Mouse (Mus musculus) colon, adult 2 months (tissue): ENCODE results near the gene Kpna4. TPM values are rescaled to one million over a fixed set of nuclear protein-coding genes. Genes with fewer than 3 reads are reported as not detected.

Experiments
- polyA plus RNA-seq: library from polyadenylated mRNA; depleted of rRNA; stranded (reverse); fragments of >200 nt; gene quantifications from 2 replicates; pipeline ENCODE4 v1.2.3, GENCODE M21; 2012; rRNA removed

Gene Kpna4
- polyA plus RNA-seq, result 5.6 and 6.5 TPM in 2 replicates

DNA sequence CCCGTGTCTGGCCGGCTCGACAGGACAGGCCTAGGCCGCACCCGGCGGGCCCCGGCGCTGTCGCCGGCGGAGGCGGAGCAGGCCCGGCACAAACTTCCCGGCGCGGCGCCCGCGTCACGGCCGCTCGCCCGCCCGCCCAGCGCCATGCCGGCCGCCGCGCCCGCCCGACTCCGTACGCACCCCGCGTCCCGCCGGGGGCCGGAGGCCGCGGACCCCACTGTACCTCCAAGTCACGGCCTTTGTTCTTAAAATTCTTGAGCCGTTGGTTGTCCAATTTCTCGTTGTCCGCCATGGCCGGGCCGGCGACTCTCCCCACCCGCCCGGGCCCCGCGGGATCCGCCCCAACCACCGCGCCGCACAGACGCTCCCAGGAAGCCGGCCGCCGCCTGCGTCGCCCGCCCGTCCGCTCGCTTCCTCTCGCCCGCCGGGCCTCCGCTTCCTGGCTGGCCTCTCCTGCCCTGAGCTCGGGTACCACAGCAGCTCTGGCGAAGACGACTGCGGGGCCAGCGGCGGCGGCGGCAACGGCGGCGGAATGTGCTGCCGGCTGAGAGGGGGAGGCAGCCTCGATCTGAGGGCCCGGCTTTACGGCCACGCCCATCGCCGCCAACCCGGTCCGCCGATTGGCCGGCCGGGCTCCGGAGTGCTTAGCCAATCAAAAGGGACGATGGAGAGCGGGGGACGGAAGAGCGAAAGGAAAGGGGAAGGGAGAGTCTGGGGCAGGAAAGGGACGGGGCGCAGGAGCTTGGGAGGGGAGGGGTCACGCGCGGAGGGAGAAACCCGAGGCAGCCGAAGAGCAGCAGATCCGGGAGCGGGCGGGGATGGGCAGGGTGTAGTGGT is at the start of gene Kpna4:
Kpna4 (minus strand) TSS at position 605 of the 837 bp plus-strand sequence.

DNA sequence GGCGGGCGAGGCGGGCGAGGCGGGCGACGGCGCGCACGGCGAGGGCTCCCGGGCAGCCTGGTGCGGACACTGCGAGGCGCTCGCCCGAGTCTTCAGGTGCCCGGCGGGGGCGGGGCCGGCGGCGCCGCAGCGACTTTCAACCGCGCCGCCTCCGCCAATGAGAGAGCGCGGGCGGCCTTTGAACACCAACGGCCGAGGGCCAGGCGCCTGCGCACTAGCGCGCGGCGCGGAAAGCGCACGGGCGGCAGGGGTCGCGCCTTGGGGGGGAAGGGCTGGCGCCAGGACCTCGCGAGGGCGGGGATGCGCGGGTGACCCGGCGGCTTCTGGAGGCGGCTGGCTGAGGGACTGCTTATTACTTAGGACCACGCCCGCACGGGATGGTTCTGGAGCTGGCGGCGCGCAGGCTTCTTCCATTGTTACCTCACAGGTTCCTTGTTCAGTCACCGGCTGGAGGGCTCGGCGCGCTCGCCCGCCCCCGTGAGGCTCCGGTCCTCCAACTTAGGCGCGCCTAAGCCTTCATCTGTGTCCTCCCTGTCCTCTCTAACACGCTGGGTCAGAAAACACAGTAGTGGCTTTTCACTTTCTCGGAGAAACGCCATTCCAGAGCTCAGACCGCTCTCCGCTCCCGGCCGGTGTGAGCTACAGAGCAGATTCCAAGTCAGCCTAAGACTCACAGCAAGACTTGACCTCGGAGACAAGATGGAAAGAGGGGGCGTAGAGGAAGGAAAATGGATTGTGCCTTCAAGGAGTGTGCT is 82.1 kb downstream of the Kpna4 start, which contains the start of gene Trim59:
Trim59 (minus strand) TSS at position 111 of the 755 bp plus-strand sequence.

Other genes starting within 250 kb of the Kpna4 start
- gene Ift80, start 122.5 kb downstream of the Kpna4 start, polyA plus RNA-seq, result 0.90 and 1.1 TPM in 2 replicates
- gene Smc4, start 122.4 kb downstream of the Kpna4 start, polyA plus RNA-seq, result 4.4 and 7.7 TPM in 2 replicates
- gene Trim59, start 82.4 kb downstream of the Kpna4 start, polyA plus RNA-seq, result 0.62 and 1.9 TPM in 2 replicates
- 0.83 and 1.3 TPM in 2 replicates for gene Arl14, start 95.3 kb upstream of the Kpna4 start, polyA plus RNA-seq
- 2.2 TPM in 2 replicates for gene Ppm1l, start 189.7 kb upstream of the Kpna4 start, polyA plus RNA-seq